Mouse (Mus musculus): ENCODE data around the gene Ak9. TPM values are rescaled to one million over a fixed set of nuclear protein-coding genes. Genes with fewer than 3 reads are reported as not detected.

The Ak9 gene
- polyA plus RNA-seq, 1 experiment: not detected

DNA sequence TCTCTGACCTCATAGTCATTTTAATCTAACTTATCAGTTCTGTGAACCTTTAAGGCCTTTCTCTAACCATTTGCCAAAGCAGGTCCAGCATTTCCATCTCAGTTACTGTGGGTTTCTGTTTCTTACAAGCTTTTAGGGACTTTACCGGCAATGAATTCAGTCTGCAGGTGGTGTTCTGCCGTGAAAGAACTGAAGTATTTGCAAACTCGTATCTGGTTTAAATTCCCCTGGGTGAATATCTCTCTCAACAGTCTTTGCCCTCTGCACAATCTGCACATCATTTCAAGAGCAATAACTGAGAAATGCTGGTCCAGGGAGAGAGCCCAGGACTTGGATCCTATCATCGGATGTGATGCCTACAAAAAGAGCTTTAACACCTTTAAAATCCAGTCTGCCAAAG is 4.4 kb downstream of the Ak9 start:
- TF ChIP-seq POLR2A (IDR thresholded peaks at IDR 0.05; ENCODE audit: low read depth, low read length) (no peak), CTCF (IDR thresholded peaks at IDR 0.05; ENCODE audit: borderline replicate concordance, insufficient read depth, low read length) (no peak)

GRCm38 (mm10) chr10:41315866-41316265 is 12.1 kb downstream of the Ak9 start:
- H3K4me1 ChIP-seq (ENCODE audit: control insufficient read depth, insufficient read depth, low read length): no peaks in the 10 kb centered on the region
- TF ChIP-seq POLR2A (IDR thresholded peaks at IDR 0.05; ENCODE audit: low read depth, low read length) (no peak), CTCF (IDR thresholded peaks at IDR 0.05; ENCODE audit: borderline replicate concordance, insufficient read depth, low read length) (no peak)
- no peak overlapping the region for H3K27ac ChIP-seq (ENCODE audit: insufficient read depth, low read length)
- H3K4me3 ChIP-seq (ENCODE audit: insufficient read depth, low read length): no peak overlapping the region

More for the DNA sequence above, 4.4 kb downstream of the Ak9 start:
- no peak overlapping the region for H3K27ac ChIP-seq (ENCODE audit: insufficient read depth, low read length)
- H3K4me3 ChIP-seq (ENCODE audit: insufficient read depth, low read length): no peak overlapping the region
- H3K4me1 ChIP-seq (ENCODE audit: control insufficient read depth, insufficient read depth, low read length): no peaks in the 10 kb centered on the region

GRCm38 (mm10) chr10:41332533-41333043 is 28.8 kb downstream of the Ak9 start:
- no peaks in the 10 kb centered on the region for H3K4me1 ChIP-seq (ENCODE audit: control insufficient read depth, insufficient read depth, low read length)
- no peak overlapping the region for H3K4me3 ChIP-seq (ENCODE audit: insufficient read depth, low read length)
- H3K27ac ChIP-seq (ENCODE audit: insufficient read depth, low read length): no peak overlapping the region
- no peak for TF ChIP-seq CTCF (IDR thresholded peaks at IDR 0.05; ENCODE audit: borderline replicate concordance, insufficient read depth, low read length)
- no peak for TF ChIP-seq POLR2A (IDR thresholded peaks at IDR 0.05; ENCODE audit: low read depth, low read length)

DNA sequence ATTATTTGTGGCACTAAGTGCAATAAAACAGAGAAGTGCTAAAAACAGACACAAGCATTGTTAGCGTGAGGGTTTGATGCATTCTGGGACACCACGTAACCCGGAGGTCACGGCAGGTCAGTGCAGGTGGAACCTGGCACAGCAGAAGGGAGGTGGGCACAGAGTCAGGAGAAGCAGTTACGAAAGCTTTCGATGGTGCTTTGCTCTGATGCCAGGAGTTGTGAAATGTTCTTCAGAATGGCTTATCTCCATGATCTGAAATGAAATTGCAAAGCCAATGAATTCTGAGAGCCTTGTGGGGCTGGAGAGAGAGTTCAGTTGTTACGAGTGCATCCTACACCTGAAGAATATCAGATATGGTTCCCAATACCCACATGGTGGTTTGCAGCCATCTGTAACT is 37.6 kb downstream of the Ak9 start:
- no peak overlapping the region for H3K4me3 ChIP-seq (ENCODE audit: insufficient read depth, low read length)
- no peak overlapping the region for H3K27ac ChIP-seq (ENCODE audit: insufficient read depth, low read length)
- TF ChIP-seq POLR2A (IDR thresholded peaks at IDR 0.05; ENCODE audit: low read depth, low read length) (no peak), CTCF (IDR thresholded peaks at IDR 0.05; ENCODE audit: borderline replicate concordance, insufficient read depth, low read length) (no peak)
- no peaks in the 10 kb centered on the region for H3K4me1 ChIP-seq (ENCODE audit: control insufficient read depth, insufficient read depth, low read length)

- no peak overlapping the region for H3K4me3 ChIP-seq (ENCODE audit: insufficient read depth, low read length)
- H3K4me1 ChIP-seq (ENCODE audit: control insufficient read depth, insufficient read depth, low read length): no peaks in the 10 kb centered on the region
- TF ChIP-seq CTCF (IDR thresholded peaks at IDR 0.05; ENCODE audit: borderline replicate concordance, insufficient read depth, low read length): no peak
- no peak for TF ChIP-seq POLR2A (IDR thresholded peaks at IDR 0.05; ENCODE audit: low read depth, low read length)
- no peak overlapping the region for H3K27ac ChIP-seq (ENCODE audit: insufficient read depth, low read length)
Observed at GRCm38 (mm10) chr10:41365086-41365485, 61.3 kb downstream of the Ak9 start.

DNA sequence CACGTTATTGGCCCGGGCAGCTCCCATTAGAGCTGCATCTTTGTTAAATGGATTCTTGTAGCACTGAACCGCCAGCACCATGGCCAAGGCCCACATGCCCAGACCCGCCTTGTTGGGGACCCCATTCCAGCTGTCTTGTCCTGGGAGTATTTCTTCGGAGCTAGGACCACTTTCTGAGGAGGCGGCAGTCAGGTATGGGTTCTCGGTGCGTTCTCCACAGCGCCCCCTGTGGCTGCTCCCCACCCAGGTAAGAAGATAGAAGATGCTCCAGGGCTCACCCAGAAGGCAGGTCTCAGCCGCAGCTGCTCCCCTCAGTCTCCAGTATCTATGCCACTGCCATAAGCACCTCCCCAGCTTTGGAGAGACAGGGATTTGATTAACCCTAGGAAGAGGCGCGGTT is 76.7 kb downstream of the Ak9 start:
- no peaks in the 10 kb centered on the region for H3K4me1 ChIP-seq (ENCODE audit: control insufficient read depth, insufficient read depth, low read length)
- no peak for TF ChIP-seq CTCF (IDR thresholded peaks at IDR 0.05; ENCODE audit: borderline replicate concordance, insufficient read depth, low read length)
- no peak for TF ChIP-seq POLR2A (IDR thresholded peaks at IDR 0.05; ENCODE audit: low read depth, low read length)

GRCm38 (mm10) chr10:41385506-41386221 is 81.9 kb downstream of the Ak9 start:
- Histone ChIP-seq H3K4me3 (ENCODE audit: insufficient read depth, low read length) (no peak overlapping the region), H3K4me1 (ENCODE audit: control insufficient read depth, insufficient read depth, low read length) (no peaks in the 10 kb centered on the region), H3K27ac (ENCODE audit: insufficient read depth, low read length) (no peak overlapping the region)
- TF ChIP-seq CTCF (IDR thresholded peaks at IDR 0.05; ENCODE audit: borderline replicate concordance, insufficient read depth, low read length): no peak
- no peak for TF ChIP-seq POLR2A (IDR thresholded peaks at IDR 0.05; ENCODE audit: low read depth, low read length)

More for the DNA sequence above, 76.7 kb downstream of the Ak9 start:
- Histone ChIP-seq H3K4me3 (ENCODE audit: insufficient read depth, low read length) (no peak overlapping the region), H3K27ac (ENCODE audit: insufficient read depth, low read length) (no peak overlapping the region)

- Histone ChIP-seq H3K27ac (ENCODE audit: insufficient read depth, low read length) (no peak overlapping the region), H3K4me1 (ENCODE audit: control insufficient read depth, insufficient read depth, low read length) (peaks cover 2% of the 10 kb centered on the region), H3K4me3 (ENCODE audit: insufficient read depth, low read length) (no peak overlapping the region)
- TF ChIP-seq POLR2A (IDR thresholded peaks at IDR 0.05; ENCODE audit: low read depth, low read length) (no peak), CTCF (IDR thresholded peaks at IDR 0.05; ENCODE audit: borderline replicate concordance, insufficient read depth, low read length) (no peak)
Observed at GRCm38 (mm10) chr10:41393555-41393954, 89.8 kb downstream of the Ak9 start.

GRCm38 (mm10) chr10:41401097-41401496 is 97.3 kb downstream of the Ak9 start:
- Histone ChIP-seq H3K4me1 (ENCODE audit: control insufficient read depth, insufficient read depth, low read length) (no peaks in the 10 kb centered on the region), H3K4me3 (ENCODE audit: insufficient read depth, low read length) (no peak overlapping the region), H3K27ac (ENCODE audit: insufficient read depth, low read length) (no peak overlapping the region)
- TF ChIP-seq POLR2A (IDR thresholded peaks at IDR 0.05; ENCODE audit: low read depth, low read length): no peak
- no peak for TF ChIP-seq CTCF (IDR thresholded peaks at IDR 0.05; ENCODE audit: borderline replicate concordance, insufficient read depth, low read length)

DNA sequence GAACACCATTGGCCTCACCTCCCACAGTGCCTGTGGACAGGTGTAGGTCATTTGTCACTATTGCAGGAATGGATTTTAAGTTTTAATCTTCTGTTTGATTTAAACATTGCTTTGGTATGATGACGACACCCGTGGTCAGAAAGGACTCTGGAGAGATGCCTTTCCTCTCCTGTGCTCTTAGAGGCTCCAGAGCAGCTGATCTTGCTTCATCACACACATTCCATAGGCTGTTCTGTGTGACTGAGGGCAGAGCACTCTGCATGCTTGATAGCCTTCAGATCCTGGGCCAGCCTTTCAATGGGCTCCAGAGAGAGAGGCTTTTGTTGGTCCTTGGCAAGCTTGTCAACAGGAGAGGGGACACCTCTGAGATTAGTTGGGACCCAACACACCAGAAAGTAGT is 99.6 kb downstream of the Ak9 start:
- TF ChIP-seq POLR2A (IDR thresholded peaks at IDR 0.05; ENCODE audit: low read depth, low read length): no peak
- no peak for TF ChIP-seq CTCF (IDR thresholded peaks at IDR 0.05; ENCODE audit: borderline replicate concordance, insufficient read depth, low read length)
- Histone ChIP-seq H3K27ac (ENCODE audit: insufficient read depth, low read length) (no peak overlapping the region), H3K4me3 (ENCODE audit: insufficient read depth, low read length) (no peak overlapping the region), H3K4me1 (ENCODE audit: control insufficient read depth, insufficient read depth, low read length) (no peaks in the 10 kb centered on the region)
